Mouse (Mus musculus) heart, postnatal 0 days (tissue): ENCODE measurements at regions not wholly inside any gene's neighbourhood (a gene's known extent, or its start where the extent isn't known, plus 50 kb on each side); places are given as distances from the start of the nearest gene placed in this dataset.

Experiments
- ATAC-seq: fragments of 200-750 bp; cut with Nextera tagmentation; 2 replicates; pipeline ENCODE4 v1.8.0; 2017; ENCODE audit warnings: low read depth, moderate number of reproducible peaks, moderate library complexity; ENCODE audit not compliant: insufficient read depth
- DNase-seq: peaks from one replicate; pipeline ENCODE4 v3.0.0-alpha.2; 2016; ENCODE audit warnings: low spot score
- H3K27ac ChIP-seq: fragments of 300-500 bp; sonication (generic); 2 replicates; pipeline ENCODE4 v1.5.1; 2014; ENCODE audit warnings: low read depth, mild to moderate bottlenecking
- H3K27me3 ChIP-seq: fragments of 300-500 bp; sonication (generic); 2 replicates; pipeline ENCODE4 v1.6.1; 2014; ENCODE audit warnings: low read length, mixed read lengths; ENCODE audit not compliant: control insufficient read depth, insufficient read depth
- H3K36me3 ChIP-seq: fragments of 300-500 bp; sonication (generic); replicated peaks from 2 replicates; pipeline ENCODE4 v1.6.1; 2014; ENCODE audit warnings: low read length, mixed read lengths; ENCODE audit not compliant: control insufficient read depth, insufficient read depth
- H3K4me1 ChIP-seq: fragments of 300-500 bp; sonication (generic); 2 replicates; pipeline ENCODE4 v1.6.1; 2014; ENCODE audit warnings: antibody characterized with exemption; ENCODE audit not compliant: control insufficient read depth, insufficient read depth
- H3K4me2 ChIP-seq: fragments of 300-500 bp; sonication (generic); 2 replicates; pipeline ENCODE4 v1.6.1; 2014; ENCODE audit warnings: low read depth, mild to moderate bottlenecking, low read length, moderate library complexity
- H3K4me3 ChIP-seq: fragments of 300-500 bp; sonication (generic); 2 replicates; pipeline ENCODE4 v1.5.1; 2014; ENCODE audit warnings: low read depth, low read length
- H3K9ac ChIP-seq: fragments of 300-500 bp; sonication (generic); replicated peaks from 2 replicates; pipeline ENCODE4 v1.6.1; 2014; ENCODE audit warnings: low read depth, low read length, mixed read lengths
- H3K9me3 ChIP-seq: fragments of 300-500 bp; sonication (generic); replicated peaks from 2 replicates; pipeline ENCODE4 v1.6.1; 2016; ENCODE audit warnings: low read length; ENCODE audit not compliant: control insufficient read depth
- CTCF ChIP-seq: IDR thresholded peaks from 2 replicates; pipeline ENCODE4 v1.5.1; 2016; ENCODE audit warnings: antibody characterized with exemption, control low read depth, low read depth
- EP300 ChIP-seq: IDR thresholded peaks from 2 replicates; pipeline ENCODE4 v1.6.1; 2016; ENCODE audit warnings: antibody characterized with exemption, low read depth
- WGBS: fragments of 180-500 bp; shearing (Covaris S2); extraction: QIAGEN DNeasy Blood & Tissue Kit; methylation state at CpG from one replicate; pipeline ENCODE4 v1.1.7; 2014; 5-methylcytosine and 5-hydroxymethylcytosine counted together

DNA sequence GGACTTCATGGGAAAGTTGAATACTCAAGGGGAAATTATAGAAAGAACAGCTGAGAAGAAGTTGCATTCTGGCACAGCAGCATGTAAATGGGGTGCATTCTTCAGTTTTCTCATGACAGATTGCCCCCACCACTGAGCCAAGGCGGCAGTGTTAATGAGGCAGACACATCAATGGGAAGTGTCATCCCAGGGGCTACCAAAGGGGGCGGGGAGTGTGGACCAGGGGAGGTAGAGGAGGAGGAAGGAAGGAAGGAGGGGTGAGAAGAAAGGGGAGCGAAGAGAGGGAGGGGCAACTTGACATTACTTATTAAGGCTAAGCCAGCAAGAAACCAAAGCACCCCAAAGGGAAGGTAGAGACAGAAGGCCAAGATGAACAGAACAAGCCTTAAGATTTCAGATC, 419.4 kb upstream of the Atp11b start:
- 47% methylated on average over 3 of the region's 3 CpGs for WGBS
- Histone ChIP-seq H3K4me3 (no peak overlapping the region), H3K36me3 (no peaks in the 10 kb centered on the region), H3K27me3 (no peaks in the 10 kb centered on the region), H3K9me3 (no peaks in the 10 kb centered on the region), H3K27ac (no peak overlapping the region), H3K9ac (no peak overlapping the region), H3K4me2 (no peak overlapping the region), H3K4me1 (no peaks in the 10 kb centered on the region)
- DNase-seq (no peak), ATAC-seq (no peak)
- TF ChIP-seq CTCF (no peak), EP300 (no peak)

DNA sequence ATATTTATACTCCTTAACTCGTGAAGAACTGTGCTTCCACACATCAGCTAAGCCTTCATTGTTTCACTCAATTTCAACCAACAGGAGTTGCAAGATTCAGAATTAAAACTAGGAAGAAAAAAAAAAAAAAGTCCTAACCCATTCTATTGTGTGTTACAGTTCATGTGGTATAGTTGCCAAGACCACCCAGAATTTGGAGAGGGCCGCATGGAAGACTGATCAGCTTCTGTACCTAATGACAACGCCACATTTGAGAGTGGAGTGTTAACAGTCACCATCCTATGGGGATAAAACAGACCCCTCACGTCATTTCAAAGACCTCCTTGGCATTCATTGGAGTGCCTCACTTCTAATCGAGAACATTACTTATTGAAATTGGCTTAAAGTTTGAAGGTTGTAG, 418.1 kb upstream of the Atp11b start:
- DNase-seq (no peak), ATAC-seq (no peak)
- Histone ChIP-seq H3K4me2 (no peak overlapping the region), H3K4me3 (no peak overlapping the region), H3K9me3 (no peaks in the 10 kb centered on the region), H3K27ac (no peak overlapping the region), H3K4me1 (no peaks in the 10 kb centered on the region), H3K9ac (no peak overlapping the region), H3K27me3 (no peaks in the 10 kb centered on the region), H3K36me3 (no peaks in the 10 kb centered on the region)
- 60% methylated on average over 5 of the region's 5 CpGs for WGBS
- TF ChIP-seq EP300: no peak
- TF ChIP-seq CTCF: no peak

DNA sequence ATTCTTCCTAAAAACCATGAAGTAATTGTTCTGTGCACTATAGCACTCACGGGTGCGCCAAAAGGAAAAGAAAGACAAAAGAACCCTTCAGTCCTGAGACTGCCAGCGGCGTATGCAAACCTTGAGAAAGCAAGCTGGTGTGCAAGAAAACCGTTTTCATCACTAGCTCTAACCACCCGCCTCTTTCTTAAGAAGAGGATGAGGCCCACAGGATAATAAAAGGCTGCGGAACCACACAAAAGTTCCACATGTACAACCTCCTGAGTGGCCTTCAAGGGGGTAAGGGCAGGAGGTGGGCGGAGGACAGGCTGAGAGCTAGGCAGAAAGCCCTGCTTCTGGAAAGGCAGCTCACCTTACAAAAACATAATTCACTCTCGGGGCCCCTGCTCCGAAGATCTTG, 413.4 kb upstream of the Atp11b start:
- no peaks in the 10 kb centered on the region for H3K9me3 ChIP-seq
- H3K36me3 ChIP-seq: no peaks in the 10 kb centered on the region
- peak overlapping the region; percentile 54 for H3K4me3 ChIP-seq
- WGBS: 15% methylated on average over 10 of the region's 10 CpGs
- TF ChIP-seq CTCF (no peak), EP300 (no peak)
- H3K4me1 ChIP-seq: no peaks in the 10 kb centered on the region
- no peak for ATAC-seq
- no peak for DNase-seq
- H3K27me3 ChIP-seq: no peaks in the 10 kb centered on the region
- no peak overlapping the region for H3K27ac ChIP-seq
- H3K9ac ChIP-seq: no peak overlapping the region; the same call in 1 of the 2 replicates
- peak overlapping the region; percentile 88 for H3K4me2 ChIP-seq

DNA sequence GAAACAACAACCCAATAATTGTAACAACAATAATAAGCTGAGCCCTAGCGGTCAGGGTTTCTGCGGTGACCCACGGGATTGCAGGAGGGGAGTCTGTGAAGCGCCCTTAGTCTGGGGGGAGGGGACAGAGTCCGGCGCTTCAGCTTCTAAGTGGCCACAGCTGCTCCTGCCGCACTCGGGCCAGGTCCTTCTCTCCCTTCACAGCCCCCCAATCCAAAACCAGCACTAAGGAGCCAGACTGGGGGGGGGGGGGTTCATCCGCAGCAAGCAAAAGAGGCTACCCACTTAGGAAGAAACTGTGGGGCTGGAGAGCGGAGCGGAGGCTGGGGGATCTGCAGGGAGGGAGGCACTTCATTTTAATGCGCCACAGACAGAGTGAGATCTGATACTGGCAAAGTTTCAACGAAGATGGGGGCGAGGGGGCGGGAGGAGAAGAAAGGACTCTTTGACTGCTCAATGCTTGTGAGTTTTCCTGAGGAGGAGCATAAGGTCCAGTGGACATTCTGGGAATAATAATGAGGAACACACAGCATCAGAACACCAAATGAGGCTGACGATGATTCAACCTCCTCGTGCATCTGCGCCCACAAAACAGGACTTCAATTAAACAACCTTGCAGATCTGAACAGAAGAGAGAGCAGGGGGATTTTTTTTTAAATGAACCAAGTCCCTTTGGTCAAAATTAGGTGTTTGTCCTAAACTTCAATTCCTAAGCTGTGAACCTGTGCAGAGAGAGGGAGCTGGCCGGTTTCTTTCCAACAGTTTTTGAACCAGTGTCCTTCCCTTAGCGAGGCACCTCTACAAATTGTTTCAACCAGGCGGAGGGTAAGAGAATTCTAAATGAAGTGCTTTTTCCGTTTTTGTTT, 412.7 kb upstream of the Atp11b start:
- TF ChIP-seq EP300: no peak
- TF ChIP-seq CTCF: no peak
- Histone ChIP-seq H3K4me1 (no peaks in the 10 kb centered on the region), H3K4me3 (peak overlapping the region; percentile 54), H3K4me2 (peak overlapping the region; percentile 88), H3K9ac (no peak overlapping the region; the same call in 1 of the 2 replicates), H3K9me3 (no peaks in the 10 kb centered on the region), H3K27ac (no peak overlapping the region), H3K27me3 (no peaks in the 10 kb centered on the region), H3K36me3 (no peaks in the 10 kb centered on the region)
- 5% methylated on average over 21 of the region's 22 CpGs for WGBS
- peak; percentile 32 for DNase-seq
- peak; percentile 62; the same call in 1 of the 2 replicates for ATAC-seq

DNA sequence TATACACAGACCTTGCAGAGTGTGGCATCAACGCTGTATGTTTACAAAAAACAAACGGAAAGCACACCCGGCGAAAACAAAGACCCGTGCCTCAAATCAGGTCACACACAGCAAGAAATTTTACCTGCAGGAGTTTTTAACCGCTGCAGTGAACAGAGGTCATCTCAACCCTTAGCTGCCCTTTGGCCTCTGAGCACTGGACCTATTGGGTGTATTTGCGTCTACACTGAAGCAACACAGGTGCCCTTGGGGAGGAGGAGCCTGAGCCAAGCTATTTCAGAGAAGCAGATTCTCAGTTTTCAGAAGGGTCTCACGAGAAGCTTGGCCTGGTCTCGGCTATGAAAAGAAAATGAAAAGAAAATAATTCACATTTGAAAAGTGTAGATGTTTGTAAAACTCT, 412.1 kb upstream of the Atp11b start:
- Histone ChIP-seq H3K9ac (no peak overlapping the region), H3K9me3 (no peaks in the 10 kb centered on the region), H3K4me3 (no peak overlapping the region), H3K4me1 (no peaks in the 10 kb centered on the region), H3K27me3 (no peaks in the 10 kb centered on the region), H3K27ac (no peak overlapping the region), H3K4me2 (peak overlapping the region; percentile 88), H3K36me3 (no peaks in the 10 kb centered on the region)
- ATAC-seq (no peak), DNase-seq (no peak)
- no peak for TF ChIP-seq EP300
- no peak for TF ChIP-seq CTCF
- 28% methylated on average over 9 of the region's 9 CpGs for WGBS

DNA sequence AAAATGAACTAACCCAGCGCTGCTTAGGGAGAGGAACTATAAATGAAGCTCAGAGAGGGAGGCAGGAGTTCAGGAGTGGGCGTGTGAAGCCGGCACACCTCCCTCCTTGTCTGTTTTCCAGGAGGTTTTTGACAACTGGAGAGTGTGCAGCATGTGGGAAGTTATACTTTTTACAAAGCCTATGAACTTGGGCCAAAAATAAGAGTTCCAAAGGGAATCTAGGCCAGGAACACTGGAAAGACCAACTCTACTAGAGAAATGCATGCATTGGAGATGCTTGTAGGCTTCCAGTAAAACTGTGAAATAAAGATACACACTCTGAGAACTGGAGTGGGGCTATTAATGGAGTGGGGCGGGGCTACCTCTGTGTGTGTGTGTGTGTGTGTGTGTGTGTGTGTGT, 411.3 kb upstream of the Atp11b start:
- H3K27ac ChIP-seq: no peak overlapping the region
- no peaks in the 10 kb centered on the region for H3K9me3 ChIP-seq
- no peak overlapping the region for H3K4me2 ChIP-seq
- no peaks in the 10 kb centered on the region for H3K36me3 ChIP-seq
- DNase-seq: no peak
- 65% methylated on average over 4 of the region's 4 CpGs for WGBS
- H3K4me3 ChIP-seq: no peak overlapping the region
- H3K4me1 ChIP-seq: no peaks in the 10 kb centered on the region
- ATAC-seq: no peak
- no peak for TF ChIP-seq EP300
- no peak for TF ChIP-seq CTCF
- no peak overlapping the region for H3K9ac ChIP-seq
- no peaks in the 10 kb centered on the region for H3K27me3 ChIP-seq
